In the genomic region with DNA sequence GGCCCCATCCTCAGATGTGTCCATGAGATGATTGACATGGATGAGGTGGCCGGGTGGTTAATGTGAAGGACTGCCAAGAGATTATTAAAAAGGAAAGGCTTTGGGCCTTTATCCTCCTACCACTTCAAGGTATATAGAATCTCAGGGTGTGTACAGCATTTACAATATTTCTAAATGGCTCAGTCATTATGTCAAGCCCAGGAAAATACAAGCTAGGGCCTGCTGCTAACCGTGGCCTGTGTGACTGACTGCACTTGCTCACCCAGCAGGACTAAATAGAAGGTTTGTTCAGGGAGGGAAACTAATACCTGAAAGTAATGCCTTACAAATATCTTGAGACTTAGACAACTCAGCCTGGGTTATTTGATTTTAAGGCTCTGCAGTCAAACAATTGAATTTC, we compare ENCODE assay signal across 13 mouse cellular contexts.
DNase-seq lines count a peak whose midpoint lies in the region; ATAC-seq and TF ChIP-seq lines count a peak whose summit lies in the region.
"Had no signal": no experiment of that assay in that cellular context is flagged by ENCODE, and none has a peak within 500 bp of the region (broad histone marks: within the 10 kb centered on the region; RNA-seq: fewer than 3 reads in every experiment).

No protein-coding gene starts in this region.

- 24% methylated on average over 2 of the region's 2 CpGs for WGBS in heart, embryonic 12.5 days
- WGBS in midbrain, embryonic 10.5 days = 74% methylated on average over 2 of the region's 2 CpGs
- 55% methylated on average over 2 of the region's 2 CpGs for WGBS in midbrain, postnatal 0 days
- WGBS in hindbrain, embryonic 11.5 days = 61% methylated on average over 2 of the region's 2 CpGs
- WGBS in stomach, embryonic 14.5 days = 62% methylated on average over 2 of the region's 2 CpGs

- H3K27ac ChIP-seq in heart, embryonic 12.5 days (ENCODE audit: poor library complexity, severe bottlenecking) = peak overlapping the region; percentile 58
- H3K27ac ChIP-seq in midbrain, embryonic 10.5 days (replicated peaks) = peak overlapping the region; percentile 68
- H3K27ac ChIP-seq in midbrain, postnatal 0 days (ENCODE audit: low read depth, low read length) = no peak overlapping the region
- H3K27ac ChIP-seq in hindbrain, embryonic 11.5 days (ENCODE audit: low read depth, low read length) = 0 out of 2 replicates have a peak overlapping the region, but pooled peaks have one; percentile 48
- H3K27ac ChIP-seq in stomach, embryonic 14.5 days (ENCODE audit: low read length) = no peak overlapping the region

- peaks cover 75% of the 10 kb centered on the region for H3K4me1 ChIP-seq in heart, embryonic 12.5 days (replicated peaks)
- H3K4me1 ChIP-seq in midbrain, embryonic 10.5 days = peaks cover 78% of the 10 kb centered on the region
- peaks cover 4% of the 10 kb centered on the region; the same call in 1 of the 2 replicates for H3K4me1 ChIP-seq in midbrain, postnatal 0 days (ENCODE audit: insufficient read depth, low read length)
- peaks cover 5% of the 10 kb centered on the region; the same call in 1 of the 2 replicates for H3K4me1 ChIP-seq in hindbrain, embryonic 11.5 days (replicated peaks; ENCODE audit: control insufficient read depth, insufficient read depth, low read length)
- peaks cover 19% of the 10 kb centered on the region; the same call in 1 of the 2 replicates for H3K4me1 ChIP-seq in stomach, embryonic 14.5 days (ENCODE audit: control insufficient read depth, insufficient read depth, low read length)

- no peaks in the 10 kb centered on the region for H3K9me3 ChIP-seq in heart, embryonic 12.5 days (replicated peaks)
- no peaks in the 10 kb centered on the region for H3K9me3 ChIP-seq in midbrain, embryonic 10.5 days (replicated peaks)
- H3K9me3 ChIP-seq in midbrain, postnatal 0 days (ENCODE audit: low read length) = no peaks in the 10 kb centered on the region
- no peaks in the 10 kb centered on the region for H3K9me3 ChIP-seq in hindbrain, embryonic 11.5 days (ENCODE audit: control insufficient read depth, low read length)
- H3K9me3 ChIP-seq in stomach, embryonic 14.5 days (ENCODE audit: control insufficient read depth, low read depth, low read length) = no peaks in the 10 kb centered on the region

- no peak for DNase-seq in heart, adult 9 months (ENCODE audit: low spot score in 2 of 2)
- peak; percentile 8 for DNase-seq in midbrain, embryonic 10.5 days (ENCODE audit: low spot score)
- DNase-seq in midbrain, postnatal 0 days (ENCODE audit: low spot score) = no peak
- DNase-seq in hindbrain, embryonic 11.5 days (ENCODE audit: low spot score) = no peak
- DNase-seq in cerebellum, postnatal 4 days (ENCODE audit: low spot score in 2 of 2) = no peak
- DNase-seq: cerebellum, adult 11 months; gastrocnemius, postnatal 25 days; kidney, postnatal 25 days; lung, adult 2 months; thymus, postnatal 4 days had no signal

- no peak for TF ChIP-seq CTCF in midbrain, postnatal 0 days (IDR thresholded peaks at IDR 0.05)

- no peak for ATAC-seq in heart, embryonic 12.5 days (ENCODE audit: insufficient number of reproducible peaks, low FRiP score)
- no peak for ATAC-seq in midbrain, postnatal 0 days (ENCODE audit: low FRiP score)
- no peak for ATAC-seq in hindbrain, embryonic 11.5 days (ENCODE audit: low FRiP score)
- ATAC-seq in stomach, embryonic 14.5 days (ENCODE audit: insufficient number of reproducible peaks, insufficient read depth, low FRiP score, low read depth) = peak; percentile 60; the same call in 1 of the 2 replicates
- no peak for ATAC-seq in granulocyte monocyte progenitor cell, adult 5-6 weeks (replicated peaks; ENCODE audit: poor library complexity, severe bottlenecking)

- no peak overlapping the region for H3K4me2 ChIP-seq in heart, embryonic 12.5 days
- H3K4me2 ChIP-seq in midbrain, postnatal 0 days (ENCODE audit: low read depth, low read length, poor library complexity, severe bottlenecking) = no peak overlapping the region
- no peak overlapping the region for H3K4me2 ChIP-seq in hindbrain, embryonic 11.5 days (replicated peaks; ENCODE audit: low read depth, low read length)
- no peak overlapping the region for H3K4me2 ChIP-seq in stomach, embryonic 14.5 days (replicated peaks; ENCODE audit: low read depth, low read length)

- no peaks in the 10 kb centered on the region for H3K27me3 ChIP-seq in heart, embryonic 12.5 days (replicated peaks)
- no peaks in the 10 kb centered on the region for H3K27me3 ChIP-seq in midbrain, embryonic 10.5 days (ENCODE audit: low read depth, poor library complexity, severe bottlenecking)
- H3K27me3 ChIP-seq in midbrain, postnatal 0 days (ENCODE audit: insufficient read depth, low read length) = no peaks in the 10 kb centered on the region
- H3K27me3 ChIP-seq in hindbrain, embryonic 11.5 days (ENCODE audit: control insufficient read depth, insufficient read depth, low read length) = no peaks in the 10 kb centered on the region
- no peaks in the 10 kb centered on the region for H3K27me3 ChIP-seq in stomach, embryonic 14.5 days (ENCODE audit: control insufficient read depth, insufficient read depth, low read length)

- H3K9ac ChIP-seq in heart, embryonic 12.5 days = no peak overlapping the region
- no peak overlapping the region for H3K9ac ChIP-seq in midbrain, postnatal 0 days (replicated peaks; ENCODE audit: low read length, poor library complexity, severe bottlenecking)
- H3K9ac ChIP-seq in hindbrain, embryonic 11.5 days (ENCODE audit: low read depth, low read length) = no peak overlapping the region
- no peak overlapping the region for H3K9ac ChIP-seq in stomach, embryonic 14.5 days (replicated peaks; ENCODE audit: low read depth, low read length)

- H3K36me3 ChIP-seq in heart, embryonic 12.5 days = no peaks in the 10 kb centered on the region
- no peaks in the 10 kb centered on the region for H3K36me3 ChIP-seq in midbrain, embryonic 10.5 days
- no peaks in the 10 kb centered on the region for H3K36me3 ChIP-seq in midbrain, postnatal 0 days (ENCODE audit: insufficient read depth, low read length)
- H3K36me3 ChIP-seq in hindbrain, embryonic 11.5 days (ENCODE audit: control insufficient read depth, insufficient read depth, low read length) = no peaks in the 10 kb centered on the region
- H3K36me3 ChIP-seq in stomach, embryonic 14.5 days (ENCODE audit: control insufficient read depth, insufficient read depth, low read length) = no peaks in the 10 kb centered on the region

- no peak overlapping the region for H3K4me3 ChIP-seq in heart, embryonic 12.5 days
- H3K4me3 ChIP-seq in midbrain, embryonic 10.5 days = no peak overlapping the region
- no peak overlapping the region for H3K4me3 ChIP-seq in midbrain, postnatal 0 days (ENCODE audit: low read depth, low read length)
- no peak overlapping the region for H3K4me3 ChIP-seq in hindbrain, embryonic 11.5 days (ENCODE audit: low read depth, low read length)
- H3K4me3 ChIP-seq in stomach, embryonic 14.5 days (ENCODE audit: low read depth, low read length) = no peak overlapping the region

Comparison
In these comparisons a context has a peak if more than half of its experiments do, and no peak if none do; other contexts are left out.
1. H3K27ac ChIP-seq: peak in heart, embryonic 12.5 days (single experiment), midbrain, embryonic 10.5 days (single experiment) and hindbrain, embryonic 11.5 days (single experiment); none in midbrain, postnatal 0 days (single experiment) and stomach, embryonic 14.5 days (single experiment).